Mouse (Mus musculus) thymus, postnatal 0 days (tissue): Measurements from ENCODE around the gene Rbm17. TPM values are rescaled to one million over a fixed set of nuclear protein-coding genes. Genes with fewer than 3 reads are reported as not detected.
A peak's percentile ranks its signal among the peaks of the same experiment; 100 is the strongest.
"Not testable (repeated sequence)": the region's sequence is repeated elsewhere in the genome, so short reads cannot be mapped to it uniquely, and the experiment has no call there.

Experiments
- DNase-seq: peaks from one replicate; pipeline ENCODE4 v3.0.0-alpha.2; 2015; ENCODE audit warnings: low spot score
- polyA plus RNA-seq: library from polyadenylated mRNA; unstranded; fragments of >200 nt; fragmentation: Nextera tagmentation; extraction: Ambion mirVana; gene quantifications from 2 replicates; pipeline ENCODE4 v1.2.1, GENCODE M21; 2015

The Rbm17 gene
- polyA plus RNA-seq, 1 experiment from 2014 or later: 189 TPM

DNA sequence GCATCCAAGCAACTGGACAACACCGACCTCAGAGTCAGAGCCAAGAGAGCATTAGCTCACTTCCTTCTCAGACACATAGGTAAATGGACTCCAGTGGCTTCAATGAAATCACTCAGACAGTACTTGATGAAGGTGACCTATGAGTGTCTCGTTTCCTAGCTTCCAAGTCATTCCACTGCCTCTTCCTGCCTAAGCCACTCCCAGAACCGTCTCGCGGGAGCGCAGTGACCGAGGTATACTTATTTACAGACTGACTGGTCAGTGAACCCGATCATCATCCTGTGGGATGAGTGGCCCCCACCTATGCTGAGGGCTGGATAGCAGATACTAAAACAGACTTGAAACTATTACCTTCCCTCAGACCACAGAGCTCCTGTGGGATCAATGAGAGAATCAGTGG is 57.9 kb downstream of the Rbm17 start:
- no peak for DNase-seq

DNA sequence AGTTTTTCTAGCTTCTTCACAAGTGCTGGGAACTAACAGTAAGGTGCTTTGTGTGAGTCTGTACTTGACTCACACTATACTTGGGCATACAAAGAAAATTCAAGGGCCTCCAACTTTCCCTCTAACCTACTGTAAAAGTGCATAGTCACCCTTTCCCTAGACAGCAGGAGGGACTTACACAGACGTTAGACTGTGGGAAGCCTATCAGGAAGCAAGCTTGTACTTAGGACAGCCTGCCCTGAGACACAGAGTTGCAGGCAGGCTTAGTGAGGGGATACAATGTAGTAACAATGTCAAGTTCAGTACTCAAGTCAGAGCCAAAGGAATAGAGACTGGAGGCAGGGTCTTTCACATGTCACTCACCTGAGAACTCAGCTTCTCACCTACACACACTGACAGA is 58.6 kb downstream of the Rbm17 start:
- no peak for DNase-seq

DNA sequence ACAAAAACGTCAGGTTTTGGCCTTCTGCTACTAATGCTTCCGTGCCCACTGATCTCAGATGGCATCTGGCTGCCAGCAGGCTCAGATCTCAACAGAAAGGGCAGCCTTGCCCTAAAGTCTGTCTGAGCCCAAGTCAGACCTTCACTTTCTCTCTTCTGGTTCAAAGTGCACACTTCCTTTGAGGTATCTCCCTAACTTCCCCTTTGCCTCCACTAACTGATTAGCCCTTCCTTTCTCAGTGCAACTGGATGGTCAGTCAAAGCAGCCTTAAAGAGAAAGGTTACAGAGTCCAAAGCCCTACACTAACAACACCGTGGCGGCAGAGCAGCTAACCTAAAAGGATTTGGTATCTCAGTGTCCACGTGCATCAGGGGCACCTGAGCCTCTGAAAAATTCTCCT is 59.6 kb downstream of the Rbm17 start:
- no peak for DNase-seq

DNA sequence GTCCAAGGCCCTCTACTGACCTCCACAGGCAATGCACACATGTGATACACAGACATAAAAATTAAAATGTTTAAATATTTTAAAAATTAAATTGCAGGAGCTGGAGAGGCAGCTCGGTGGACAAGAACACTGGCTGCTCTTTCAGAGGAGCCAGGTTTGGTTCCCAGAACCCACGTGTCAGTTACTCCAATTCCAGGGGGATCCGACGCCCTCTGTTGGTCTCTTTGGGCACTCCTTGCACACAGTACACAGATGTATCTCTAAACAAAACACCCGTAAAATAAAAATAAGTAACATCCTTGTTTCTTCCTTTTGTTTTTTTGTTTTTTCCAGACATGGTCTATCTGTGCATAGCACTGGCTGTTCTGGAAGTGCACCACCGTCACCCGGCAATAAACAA is 60.8 kb downstream of the Rbm17 start:
- DNase-seq: no peak

- DNase-seq: peak; percentile 42
Measured at GRCm38 (mm10) chr2:11542640-11543039, 61.3 kb downstream of the Rbm17 start.

GRCm38 (mm10) chr2:11542121-11542520 is 61.8 kb downstream of the Rbm17 start:
- no peak for DNase-seq

DNA sequence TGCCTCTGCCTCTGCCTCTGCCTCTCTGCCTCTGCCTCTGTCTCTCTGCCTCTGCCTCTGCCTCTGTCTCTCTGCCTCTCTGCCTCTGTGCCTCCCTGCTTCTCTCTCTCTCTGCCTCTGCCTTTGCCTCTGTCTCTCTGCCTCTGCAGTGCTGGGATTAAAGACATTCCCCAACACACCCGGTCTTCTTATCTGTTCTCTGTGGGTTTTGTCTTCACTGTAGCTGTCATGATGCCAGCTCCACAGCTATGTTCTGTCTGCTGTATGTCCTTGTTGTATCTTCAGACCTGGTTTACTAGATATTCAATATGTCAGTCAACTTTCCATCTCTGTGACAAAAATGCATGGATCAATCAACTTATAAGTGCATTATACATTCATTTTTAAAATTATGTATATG is 62.4 kb downstream of the Rbm17 start:
- not testable (repeated sequence) for DNase-seq

DNA sequence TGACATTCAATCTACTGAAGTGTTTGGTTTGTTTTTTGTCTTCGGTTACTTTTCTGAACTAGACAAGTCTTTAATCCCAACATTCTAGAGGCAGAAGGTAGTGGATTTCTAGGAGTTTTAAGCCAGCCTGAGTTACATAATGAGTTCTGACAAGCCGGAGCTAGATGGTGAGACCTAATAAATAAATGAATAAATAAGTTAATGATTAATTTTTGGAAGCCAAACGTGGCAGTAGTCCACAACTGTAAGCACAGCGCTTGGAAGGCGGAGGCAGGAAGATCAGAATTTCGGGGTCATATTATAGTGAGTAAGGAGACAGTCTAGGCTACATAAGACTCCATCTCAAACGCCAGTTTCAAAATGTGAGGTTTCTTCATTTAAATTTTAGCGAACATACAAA is 68.0 kb downstream of the Rbm17 start:
- DNase-seq: no peak

Other genes starting within 250 kb of the Rbm17 start
- 14.0 and 15.0 TPM in 2 replicates for gene Pfkfb3, start 50.1 kb downstream of the Rbm17 start, polyA plus RNA-seq
- not detected in 2 replicates for gene Gm17490, start 22.1 kb upstream of the Rbm17 start, polyA plus RNA-seq
- 46.0 and 51.1 TPM in 2 replicates for gene Il2ra, start 38.7 kb upstream of the Rbm17 start, polyA plus RNA-seq
- 33.1 and 34.2 TPM in 2 replicates for gene Il15ra, start 101.1 kb upstream of the Rbm17 start, polyA plus RNA-seq
- gene Fbh1, start 173.4 kb upstream of the Rbm17 start, polyA plus RNA-seq: 63.0 and 65.7 TPM in 2 replicates
- 28.3 and 41.2 TPM in 2 replicates for gene Ankrd16, start 173.7 kb upstream of the Rbm17 start, polyA plus RNA-seq